Mouse (Mus musculus) cerebellum, adult 11 months (tissue): ENCODE results near the gene Grip2.

ENCODE experiments used
- DNase-seq: peaks from one replicate; pipeline ENCODE4 v3.0.0; 2022

The Grip2 gene

GRCm38 (mm10) chr6:91788311-91788798, 38.7 kb downstream of the Grip2 start:
- DNase-seq: no peak

GRCm38 (mm10) chr6:91785018-91785417, 42.0 kb downstream of the Grip2 start:
- no peak for DNase-seq

DNA sequence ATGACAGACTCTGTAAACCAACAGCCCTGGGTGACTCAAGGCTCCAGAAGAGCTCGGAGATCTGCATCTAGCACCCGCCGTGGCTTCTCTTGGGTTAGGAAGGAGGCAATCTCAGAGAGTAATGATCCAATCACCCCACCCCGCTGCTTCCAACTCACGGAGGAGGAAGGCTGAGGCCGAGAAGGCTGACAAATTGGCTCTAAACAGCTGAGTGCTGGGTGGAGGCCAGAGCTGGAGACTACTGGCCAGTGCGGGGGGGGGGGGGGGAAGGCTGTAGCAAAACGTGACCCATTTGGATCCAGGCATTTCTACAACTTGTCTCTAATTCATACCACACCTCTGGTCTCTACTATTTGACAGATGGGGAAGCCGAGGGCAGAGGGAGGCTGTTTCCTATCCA, 47.8 kb downstream of the Grip2 start:
- no peak for DNase-seq

DNA sequence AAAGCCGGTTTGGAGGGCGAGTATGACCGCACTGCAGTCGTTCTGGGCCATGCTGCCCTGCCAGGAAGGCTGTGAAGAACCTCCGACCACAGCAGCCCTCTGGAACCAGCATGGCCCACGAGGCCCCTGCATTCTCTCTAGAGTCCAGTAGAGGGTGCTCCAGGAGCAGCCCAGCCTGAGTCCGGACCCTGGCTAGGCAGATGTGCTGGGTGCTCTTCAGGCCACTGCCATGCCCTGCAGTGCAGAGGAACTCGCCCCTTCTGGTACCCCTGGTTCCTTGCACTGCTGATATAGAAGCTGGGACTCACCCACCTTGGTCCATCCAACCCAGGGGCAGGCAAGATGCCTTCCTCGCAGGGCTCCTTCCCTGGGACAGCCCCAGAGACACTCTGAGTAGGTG, 50.5 kb downstream of the Grip2 start:
- peak; percentile 28 for DNase-seq

DNA sequence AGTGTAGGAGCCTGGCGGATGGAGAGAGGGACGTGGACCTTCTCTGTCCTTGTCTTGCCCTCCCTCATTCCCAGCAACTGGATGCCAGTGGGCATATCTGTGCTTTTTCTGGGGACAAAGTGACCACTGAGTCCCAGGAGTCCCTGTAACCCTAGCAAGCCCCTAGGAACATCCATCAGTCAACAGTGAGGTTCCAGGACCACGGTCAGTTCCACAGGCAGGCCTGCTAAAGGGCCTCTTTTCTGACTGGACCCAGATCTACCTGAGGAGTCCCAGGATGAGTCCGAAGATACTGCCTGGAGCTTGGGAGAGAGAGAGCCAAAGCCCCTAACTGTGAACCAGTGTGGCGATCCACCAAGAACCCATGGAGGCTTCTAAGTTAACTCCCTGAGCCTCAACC, 53.1 kb downstream of the Grip2 start:
- no peak for DNase-seq

DNA sequence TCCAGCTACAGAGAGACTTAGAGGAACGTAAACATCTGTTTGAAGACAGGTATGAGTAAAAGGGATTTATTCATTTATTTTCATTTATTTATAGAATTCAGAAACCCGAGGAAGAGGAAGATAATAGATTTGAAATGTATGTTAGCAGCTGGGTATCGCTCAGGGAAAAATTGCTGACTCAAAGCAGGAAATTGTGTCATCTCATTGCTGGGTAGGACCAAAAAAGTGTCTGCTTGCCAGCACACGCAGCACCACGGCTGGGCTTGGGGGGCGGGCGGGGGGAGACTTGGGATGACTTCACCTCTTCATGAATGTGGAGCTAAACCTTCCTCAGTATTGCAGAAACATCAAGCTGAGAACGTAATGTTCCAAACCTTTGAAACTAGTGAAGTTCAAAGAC, 59.5 kb downstream of the Grip2 start:
- DNase-seq: no peak

DNA sequence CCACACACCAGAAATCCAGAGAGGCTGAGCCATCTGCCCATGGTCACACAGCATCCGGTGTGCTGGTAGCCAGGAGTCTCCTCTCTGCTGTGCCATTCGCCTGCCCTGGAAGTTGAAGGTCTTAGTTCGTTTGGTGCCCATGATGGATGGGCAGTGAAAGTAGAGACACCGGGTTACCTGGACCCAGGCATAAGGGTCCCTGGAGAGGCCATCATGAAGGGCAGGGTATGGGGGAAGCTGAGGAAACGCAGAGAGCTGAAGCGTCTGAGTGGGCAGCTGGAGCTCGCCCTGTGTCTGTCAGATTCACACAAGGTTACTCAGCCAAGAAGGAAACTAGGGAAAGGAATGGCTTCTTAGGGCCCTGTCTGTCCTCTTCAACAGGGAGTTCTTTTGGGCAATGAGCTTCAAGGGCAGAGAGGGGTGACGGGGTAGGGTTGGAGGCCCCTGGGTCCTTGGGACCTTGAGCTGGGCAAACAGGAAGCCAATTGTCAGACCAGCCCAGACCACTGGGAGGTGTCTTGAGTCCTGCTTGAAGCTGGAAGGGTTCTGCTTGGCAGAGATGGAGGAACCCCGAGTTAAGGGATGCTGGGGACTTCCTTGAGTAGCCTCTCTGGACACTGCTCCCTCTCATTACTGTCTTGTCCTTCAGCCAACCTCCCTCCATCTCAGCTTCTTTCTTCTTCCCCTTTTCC, 64.9 kb downstream of the Grip2 start:
- DNase-seq: no peak

- no peak for DNase-seq
Observed at GRCm38 (mm10) chr6:91754845-91755244, 72.2 kb downstream of the Grip2 start.

GRCm38 (mm10) chr6:91754098-91754497, 73.0 kb downstream of the Grip2 start:
- no peak for DNase-seq

DNA sequence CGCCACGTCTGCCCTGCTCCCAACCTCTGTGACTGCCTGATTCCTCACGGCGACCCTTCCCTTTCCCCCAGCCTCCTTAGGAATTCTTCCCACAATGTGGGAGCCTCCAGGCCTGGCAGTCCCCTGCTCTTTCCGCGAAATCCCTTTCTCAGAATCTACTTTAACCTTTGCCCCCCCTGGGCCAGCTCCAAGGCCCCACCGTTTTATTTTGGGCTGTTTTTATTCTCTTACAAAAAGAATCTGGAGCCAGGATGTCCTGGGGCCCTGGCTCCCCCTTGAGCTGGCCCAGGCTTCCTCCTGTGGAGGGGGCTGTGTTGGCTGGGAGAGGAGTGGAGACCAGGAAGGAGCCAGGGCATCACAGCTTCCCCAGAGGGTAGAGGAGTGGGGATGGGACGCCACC, 74.2 kb downstream of the Grip2 start:
- DNase-seq: no peak

- no peak for DNase-seq
Observed at GRCm38 (mm10) chr6:91750976-91751375, 76.1 kb downstream of the Grip2 start.

GRCm38 (mm10) chr6:91746776-91747175, 80.3 kb downstream of the Grip2 start:
- no peak for DNase-seq

DNA sequence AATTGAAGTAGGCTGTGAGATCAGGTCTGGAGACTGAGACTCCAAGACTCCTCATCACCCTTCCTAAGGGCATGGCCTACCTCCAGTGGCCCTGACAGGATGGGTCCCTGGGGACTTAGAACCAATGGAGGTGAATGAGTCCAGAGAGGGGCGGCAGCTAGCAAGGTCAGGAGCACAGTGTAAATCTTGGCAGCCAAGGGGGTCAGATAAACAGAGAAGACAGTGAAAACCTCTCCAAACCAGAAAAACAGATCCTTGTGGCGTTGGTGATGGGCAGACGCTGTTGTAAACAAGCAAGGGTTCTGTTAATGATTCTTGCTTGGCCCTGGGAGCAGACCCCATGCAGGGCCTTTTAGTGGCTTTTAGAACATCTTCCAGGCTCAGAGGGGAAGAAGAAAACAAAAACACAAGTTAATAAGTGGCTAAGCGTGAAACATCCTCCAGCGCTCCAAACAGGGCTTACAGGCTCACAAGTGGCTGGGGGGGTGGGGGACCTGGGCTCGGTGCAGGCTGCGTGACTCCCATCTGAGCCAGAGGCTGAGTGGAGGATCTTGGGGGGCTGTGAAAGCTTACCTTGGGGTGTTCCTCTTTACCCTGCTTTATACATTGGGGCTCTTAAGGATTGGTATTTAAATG, 81.0 kb downstream of the Grip2 start:
- no peak for DNase-seq

- no peak for DNase-seq
Observed at GRCm38 (mm10) chr6:91745246-91745645, 81.8 kb downstream of the Grip2 start.

GRCm38 (mm10) chr6:91743886-91744285, 83.2 kb downstream of the Grip2 start:
- no peak for DNase-seq

DNA sequence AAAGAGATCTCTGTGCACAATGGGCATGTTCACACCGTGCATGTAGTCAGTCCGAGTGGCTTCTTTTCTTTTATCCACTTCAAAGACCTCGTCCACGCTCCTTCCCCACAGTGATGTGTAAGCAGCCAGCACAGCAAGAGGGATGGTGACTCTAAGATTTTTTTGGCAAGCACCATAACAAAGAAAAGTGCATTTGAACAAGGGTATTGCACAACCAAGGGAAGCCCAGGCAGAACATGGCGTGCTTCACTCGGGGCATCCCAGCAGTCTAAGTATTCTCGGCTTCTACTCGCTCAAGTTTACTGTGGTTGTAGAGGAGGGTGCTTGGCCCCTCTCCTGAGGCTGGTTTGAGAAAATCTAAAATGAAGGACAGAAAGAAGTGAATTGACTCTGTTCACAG, 84.1 kb downstream of the Grip2 start:
- no peak for DNase-seq

GRCm38 (mm10) chr6:91742466-91742865, 84.6 kb downstream of the Grip2 start:
- no peak for DNase-seq

- peak; percentile 45 for DNase-seq
Observed at GRCm38 (mm10) chr6:91741046-91741445, 86.0 kb downstream of the Grip2 start.

DNA sequence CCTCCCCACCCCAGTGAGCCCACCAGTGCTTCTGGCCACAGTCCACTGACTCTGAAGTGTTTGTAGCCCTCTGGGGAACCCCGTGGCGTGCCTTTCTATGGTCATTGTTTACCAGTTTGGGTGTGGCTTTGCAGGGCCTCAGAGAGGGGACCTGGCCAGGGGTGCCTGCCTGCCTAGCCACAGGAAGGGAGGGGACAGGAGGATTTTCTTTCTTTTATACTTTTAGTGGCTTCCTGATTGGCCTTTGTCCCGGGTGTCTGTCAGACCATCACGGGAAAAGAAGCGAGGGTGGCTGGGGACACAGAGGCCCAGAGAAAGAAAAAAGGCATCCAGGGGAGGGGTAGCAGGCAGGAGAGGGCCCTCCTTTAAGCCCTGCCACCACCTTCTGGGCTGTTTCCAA, 89.0 kb downstream of the Grip2 start:
- DNase-seq: no peak

GRCm38 (mm10) chr6:91737451-91737850, 89.6 kb downstream of the Grip2 start:
- no peak for DNase-seq

DNA sequence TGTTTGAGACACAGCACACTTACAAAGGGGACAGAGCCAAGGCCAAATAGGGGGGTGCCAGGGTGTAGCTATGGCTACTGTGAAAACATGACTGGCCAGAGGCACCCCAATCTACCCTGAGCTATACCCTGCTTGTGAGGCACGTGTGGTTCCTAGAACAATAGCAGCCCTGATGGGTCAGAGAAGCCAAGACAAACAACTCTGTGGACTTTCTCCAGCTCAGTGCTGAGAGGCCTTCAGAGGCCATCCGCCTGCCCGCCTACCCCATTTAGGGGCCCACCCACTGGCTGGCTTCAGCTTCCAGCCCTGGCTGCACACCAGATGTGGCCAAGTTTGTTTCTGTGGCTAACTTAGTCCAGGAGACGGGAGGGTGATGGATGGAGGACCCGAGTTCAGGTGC, 90.6 kb downstream of the Grip2 start:
- DNase-seq: no peak

GRCm38 (mm10) chr6:91732138-91732537, 94.9 kb downstream of the Grip2 start:
- DNase-seq: no peak

GRCm38 (mm10) chr6:91729677-91730127, 97.3 kb downstream of the Grip2 start:
- DNase-seq: no peak

GRCm38 (mm10) chr6:91728939-91729619, 98.0 kb downstream of the Grip2 start:
- DNase-seq: no peak
